Mouse (Mus musculus) adrenal gland, adult 8-10 months (tissue): ENCODE results near the gene Vwc2. TPM values are rescaled to one million over a fixed set of nuclear protein-coding genes. Genes with fewer than 3 reads are reported as not detected.

Experiments used
- DNase-seq: peaks from one replicate; pipeline ENCODE4 v3.0.0; 2022
- total RNA-seq, 4 experiments: library from RNA; stranded (reverse); gene quantifications; 2 replicates each; pipeline ENCODE4 v1.2.4; 2022

Gene Vwc2
- total RNA-seq, 4 experiments from 2014 or later = 0.48 to 0.98 (median 0.69) TPM

DNA sequence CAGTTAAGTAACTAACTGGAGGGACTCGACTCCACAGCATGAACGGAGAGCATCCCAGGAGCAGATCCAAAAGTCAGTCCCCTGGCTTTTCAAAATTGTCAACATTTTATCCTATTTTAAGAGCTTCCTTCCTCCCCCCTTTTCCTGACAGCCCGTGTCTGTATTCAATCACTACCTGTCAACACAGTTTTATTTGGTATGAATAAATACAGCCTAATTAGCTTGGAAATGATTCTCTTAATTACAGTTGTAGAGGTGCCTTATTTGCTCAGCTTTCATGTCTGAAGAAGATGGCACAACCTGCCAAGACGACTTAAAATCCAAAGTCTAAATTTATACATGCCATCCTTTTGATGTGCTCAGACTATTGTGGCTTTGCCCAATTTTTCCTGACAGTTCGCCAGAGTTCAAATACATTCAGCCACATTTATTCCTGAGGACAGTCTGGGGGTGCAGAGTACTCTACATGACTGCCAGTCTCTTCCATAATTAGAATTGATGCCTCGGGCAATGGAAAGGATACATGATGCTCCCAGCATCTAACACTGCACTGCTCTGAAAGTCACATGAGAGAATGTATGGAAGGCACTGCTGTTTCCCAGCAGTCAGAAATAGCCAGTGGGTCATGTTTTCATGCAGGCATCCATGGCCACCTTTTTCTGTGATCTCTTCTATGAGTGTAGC is 128.8 kb downstream of the Vwc2 start:
- DNase-seq = no peak

GRCm38 (mm10) chr11:11257348-11257747 is 143.3 kb downstream of the Vwc2 start:
- no peak for DNase-seq

- DNase-seq = no peak
Observed at GRCm38 (mm10) chr11:11280128-11280527, 166.1 kb downstream of the Vwc2 start.

GRCm38 (mm10) chr11:11283512-11283911 is 169.5 kb downstream of the Vwc2 start:
- DNase-seq = no peak
